Mouse (Mus musculus): ENCODE measurements around the gene Prss8. TPM values are rescaled to one million over a fixed set of nuclear protein-coding genes. Genes with fewer than 3 reads are reported as not detected.
A peak's percentile ranks its signal among the peaks of the same experiment; 100 is the strongest.

The Prss8 gene
- polyA plus RNA-seq, 1 experiment, result not detected

DNA sequence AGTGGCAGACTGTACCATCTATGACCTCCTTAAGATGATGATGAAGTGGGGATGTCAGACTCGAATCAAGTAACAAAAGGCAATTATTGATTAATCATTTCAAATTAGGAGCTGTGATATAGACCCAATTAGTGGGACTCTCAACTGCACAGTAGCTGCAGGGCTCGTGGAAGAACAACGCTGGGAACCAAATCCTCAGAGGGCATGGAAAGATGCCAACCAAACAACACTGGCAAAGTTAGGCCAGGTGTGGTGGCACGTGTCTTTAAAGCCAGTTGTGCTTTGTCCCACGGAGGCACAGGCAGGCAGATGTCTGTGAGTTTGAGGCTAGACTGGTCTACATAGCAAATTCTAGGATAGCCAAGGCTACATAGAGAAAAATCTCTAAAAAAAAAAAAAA is 732 bp upstream of the Prss8 start:
- H3K4me3 ChIP-seq (ENCODE audit: insufficient read depth, low read length), result no peak overlapping the region
- no peak for TF ChIP-seq POLR2A (IDR thresholded peaks at IDR 0.05; ENCODE audit: low read depth, low read length)
- no peak for TF ChIP-seq CTCF (IDR thresholded peaks at IDR 0.05; ENCODE audit: borderline replicate concordance, insufficient read depth, low read length)
- H3K27ac ChIP-seq (ENCODE audit: insufficient read depth, low read length), result no peak overlapping the region
- H3K4me1 ChIP-seq (ENCODE audit: control insufficient read depth, insufficient read depth, low read length), result peaks cover 15% of the 10 kb centered on the region

- H3K4me3 ChIP-seq (ENCODE audit: insufficient read depth, low read length), result no peak overlapping the region
- TF ChIP-seq POLR2A (IDR thresholded peaks at IDR 0.05; ENCODE audit: low read depth, low read length) (no peak), CTCF (IDR thresholded peaks at IDR 0.05; ENCODE audit: borderline replicate concordance, insufficient read depth, low read length) (no peak)
- H3K4me1 ChIP-seq (ENCODE audit: control insufficient read depth, insufficient read depth, low read length), result peaks cover 15% of the 10 kb centered on the region
- no peak overlapping the region for H3K27ac ChIP-seq (ENCODE audit: insufficient read depth, low read length)
These were observed 1.3 kb downstream of the Prss8 start for GRCm38 (mm10) chr7:127928596-127928995.

GRCm38 (mm10) chr7:127927726-127928125 is 2.2 kb downstream of the Prss8 start:
- Histone ChIP-seq H3K4me3 (ENCODE audit: insufficient read depth, low read length) (no peak overlapping the region), H3K4me1 (ENCODE audit: control insufficient read depth, insufficient read depth, low read length) (peaks cover 12% of the 10 kb centered on the region), H3K27ac (ENCODE audit: insufficient read depth, low read length) (no peak overlapping the region)
- TF ChIP-seq POLR2A (IDR thresholded peaks at IDR 0.05; ENCODE audit: low read depth, low read length) (no peak), CTCF (IDR thresholded peaks at IDR 0.05; ENCODE audit: borderline replicate concordance, insufficient read depth, low read length) (no peak)

GRCm38 (mm10) chr7:127926846-127927245 is 3.1 kb downstream of the Prss8 start:
- no peak overlapping the region for H3K27ac ChIP-seq (ENCODE audit: insufficient read depth, low read length)
- no peak overlapping the region for H3K4me3 ChIP-seq (ENCODE audit: insufficient read depth, low read length)
- TF ChIP-seq POLR2A (IDR thresholded peaks at IDR 0.05; ENCODE audit: low read depth, low read length) (no peak), CTCF (IDR thresholded peaks at IDR 0.05; ENCODE audit: borderline replicate concordance, insufficient read depth, low read length) (no peak)
- peaks cover 5% of the 10 kb centered on the region for H3K4me1 ChIP-seq (ENCODE audit: control insufficient read depth, insufficient read depth, low read length)

DNA sequence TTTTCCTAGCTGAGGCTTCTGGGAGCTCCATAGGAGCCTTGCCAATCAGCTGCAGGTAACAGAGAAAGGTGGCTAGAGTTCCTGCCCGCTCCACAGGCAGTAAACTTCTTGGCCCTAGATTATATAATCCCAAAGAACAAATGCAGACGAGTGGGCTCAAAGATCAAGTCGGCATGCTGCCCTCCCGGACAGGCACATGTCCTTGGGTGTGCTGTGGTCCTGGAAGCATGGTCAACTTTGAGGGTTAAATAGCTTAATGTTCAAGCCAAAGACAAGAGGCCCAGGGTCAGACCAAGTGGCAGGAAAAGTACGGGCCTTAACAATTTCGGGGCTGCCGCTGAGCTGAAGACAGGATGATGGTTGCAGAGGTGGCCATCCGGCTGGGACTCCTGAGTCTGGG is 3.8 kb downstream of the Prss8 start:
- no peaks in the 10 kb centered on the region; the same call in 1 of the 2 replicates for H3K4me1 ChIP-seq (ENCODE audit: control insufficient read depth, insufficient read depth, low read length)
- no peak overlapping the region for H3K4me3 ChIP-seq (ENCODE audit: insufficient read depth, low read length)
- H3K27ac ChIP-seq (ENCODE audit: insufficient read depth, low read length), result no peak overlapping the region
- TF ChIP-seq POLR2A (IDR thresholded peaks at IDR 0.05; ENCODE audit: low read depth, low read length) (no peak), CTCF (IDR thresholded peaks at IDR 0.05; ENCODE audit: borderline replicate concordance, insufficient read depth, low read length) (no peak)

DNA sequence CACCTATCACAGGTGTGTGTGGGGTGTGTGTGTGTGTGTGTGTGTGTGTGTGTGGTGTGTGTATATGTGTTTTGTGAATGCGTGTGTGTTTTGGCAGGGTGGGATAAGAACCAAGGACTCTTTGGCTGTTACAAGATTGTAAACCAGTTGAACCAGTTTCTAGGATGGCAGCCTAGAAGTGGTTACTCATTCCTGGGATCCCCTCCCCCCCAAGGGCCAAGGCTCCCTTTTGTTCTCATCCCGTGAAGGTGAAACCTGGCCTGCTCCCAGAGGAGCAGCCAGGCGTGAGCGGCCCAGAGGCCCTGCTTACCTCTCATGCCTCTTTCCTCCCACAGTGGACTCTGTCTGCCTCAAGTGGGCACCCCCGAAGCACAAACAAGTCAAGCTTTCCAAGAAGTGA is 4.7 kb downstream of the Prss8 start:
- TF ChIP-seq CTCF (IDR thresholded peaks at IDR 0.05; ENCODE audit: borderline replicate concordance, insufficient read depth, low read length), result no peak
- TF ChIP-seq POLR2A (IDR thresholded peaks at IDR 0.05; ENCODE audit: low read depth, low read length), result no peak
- Histone ChIP-seq H3K27ac (ENCODE audit: insufficient read depth, low read length) (no peak overlapping the region), H3K4me3 (ENCODE audit: insufficient read depth, low read length) (no peak overlapping the region), H3K4me1 (ENCODE audit: control insufficient read depth, insufficient read depth, low read length) (no peaks in the 10 kb centered on the region)

DNA sequence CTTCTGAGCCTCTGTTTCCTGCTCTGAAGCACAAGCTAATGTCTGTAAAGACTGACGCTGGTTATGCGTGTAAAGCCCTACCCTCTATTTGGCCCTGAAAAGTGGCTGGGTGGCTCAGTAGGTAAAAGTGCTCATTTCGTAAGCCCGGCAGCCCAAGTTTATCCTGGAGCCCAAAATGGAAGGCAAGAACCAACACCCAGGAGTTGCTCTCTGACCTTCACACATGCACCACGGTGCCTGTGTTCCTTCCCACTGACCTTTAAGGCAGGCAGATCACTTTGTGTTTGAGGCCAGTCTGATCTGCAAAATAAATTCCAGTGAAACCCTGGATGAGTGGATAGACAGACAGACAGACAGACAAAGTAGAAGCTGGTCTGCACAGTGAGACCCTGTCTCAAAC is 6.2 kb downstream of the Prss8 start:
- Histone ChIP-seq H3K27ac (ENCODE audit: insufficient read depth, low read length) (no peak overlapping the region), H3K4me3 (ENCODE audit: insufficient read depth, low read length) (no peak overlapping the region), H3K4me1 (ENCODE audit: control insufficient read depth, insufficient read depth, low read length) (no peaks in the 10 kb centered on the region)
- TF ChIP-seq POLR2A (IDR thresholded peaks at IDR 0.05; ENCODE audit: low read depth, low read length), result no peak
- TF ChIP-seq CTCF (IDR thresholded peaks at IDR 0.05; ENCODE audit: borderline replicate concordance, insufficient read depth, low read length), result no peak

DNA sequence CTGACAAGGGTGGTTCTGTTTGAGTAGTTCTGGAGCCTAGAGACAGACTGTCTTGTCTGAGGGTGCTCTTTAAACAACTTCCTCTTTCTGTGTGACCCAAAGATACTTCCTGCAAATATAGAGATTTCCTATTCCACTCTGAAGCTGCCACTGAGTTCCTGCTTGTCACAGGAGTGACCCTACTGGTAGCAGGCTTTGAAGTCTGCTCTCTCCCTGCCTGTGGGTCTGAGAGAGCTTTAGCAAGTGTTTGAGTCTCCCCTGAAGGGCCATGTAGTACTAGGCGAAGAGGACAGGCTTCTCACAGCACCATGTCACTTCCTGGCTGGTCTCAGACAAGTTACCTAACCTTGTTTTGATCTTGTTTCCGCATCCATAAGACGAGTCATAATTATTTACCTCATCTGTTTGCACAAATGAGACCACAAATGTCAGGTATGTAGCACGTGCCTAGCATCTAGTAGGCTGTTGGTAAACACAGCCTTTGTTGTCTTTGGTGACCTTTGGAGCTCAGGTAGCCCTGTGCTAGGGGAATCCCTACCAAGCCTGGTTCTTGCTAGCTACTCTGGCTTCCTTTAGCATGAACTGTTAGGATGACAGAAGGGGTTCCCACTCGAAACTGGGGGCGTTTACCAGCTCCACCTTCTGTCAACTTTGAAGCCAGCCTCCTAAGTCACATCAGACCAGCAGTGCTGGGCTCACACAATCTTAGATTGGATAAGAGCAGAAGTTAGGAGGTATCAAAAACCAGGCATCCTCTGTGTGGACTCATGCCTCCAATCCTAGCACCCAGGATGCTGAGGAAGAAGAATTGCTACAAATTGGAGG is 7.2 kb downstream of the Prss8 start:
- no peak for TF ChIP-seq CTCF (IDR thresholded peaks at IDR 0.05; ENCODE audit: borderline replicate concordance, insufficient read depth, low read length)
- TF ChIP-seq POLR2A (IDR thresholded peaks at IDR 0.05; ENCODE audit: low read depth, low read length), result no peak
- Histone ChIP-seq H3K27ac (ENCODE audit: insufficient read depth, low read length) (no peak overlapping the region), H3K4me3 (ENCODE audit: insufficient read depth, low read length) (no peak overlapping the region), H3K4me1 (ENCODE audit: control insufficient read depth, insufficient read depth, low read length) (no peaks in the 10 kb centered on the region)

DNA sequence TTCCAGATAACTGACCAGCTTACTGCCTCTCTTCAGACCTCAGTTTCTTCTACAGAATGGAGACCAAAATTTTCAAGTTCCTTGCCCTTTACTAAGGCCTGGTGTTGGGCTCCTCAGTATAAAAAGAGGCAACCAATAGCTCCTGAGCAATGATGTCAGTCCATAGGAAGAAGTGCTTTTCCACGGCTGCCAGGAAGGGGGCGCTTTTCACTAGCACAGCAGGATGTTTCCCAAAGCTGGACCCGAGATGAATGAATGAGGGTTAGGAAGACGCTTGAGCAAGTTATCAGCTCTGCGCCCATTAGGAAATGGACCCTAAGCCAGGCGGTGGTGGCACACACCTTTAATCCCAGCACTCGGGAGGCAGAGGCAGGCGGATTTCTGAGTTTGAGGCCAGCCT is 8.4 kb downstream of the Prss8 start:
- Histone ChIP-seq H3K27ac (ENCODE audit: insufficient read depth, low read length) (no peak overlapping the region), H3K4me3 (ENCODE audit: insufficient read depth, low read length) (no peak overlapping the region), H3K4me1 (ENCODE audit: control insufficient read depth, insufficient read depth, low read length) (no peaks in the 10 kb centered on the region)
- TF ChIP-seq POLR2A (IDR thresholded peaks at IDR 0.05; ENCODE audit: low read depth, low read length), result no peak
- TF ChIP-seq CTCF (IDR thresholded peaks at IDR 0.05; ENCODE audit: borderline replicate concordance, insufficient read depth, low read length), result peak; percentile 16; the same call in 1 of the 2 replicates

- no peak for TF ChIP-seq POLR2A (IDR thresholded peaks at IDR 0.05; ENCODE audit: low read depth, low read length)
- no peak for TF ChIP-seq CTCF (IDR thresholded peaks at IDR 0.05; ENCODE audit: borderline replicate concordance, insufficient read depth, low read length)
- Histone ChIP-seq H3K4me1 (ENCODE audit: control insufficient read depth, insufficient read depth, low read length) (no peaks in the 10 kb centered on the region; the same call in 1 of the 2 replicates), H3K4me3 (ENCODE audit: insufficient read depth, low read length) (no peak overlapping the region), H3K27ac (ENCODE audit: insufficient read depth, low read length) (no peak overlapping the region)
These were observed 10.6 kb downstream of the Prss8 start for GRCm38 (mm10) chr7:127919290-127919689.

All from embryonic fibroblast, embryonic 13.5 days (primary cell).